Mouse (Mus musculus): Measurements from ENCODE around the gene Trpv1. TPM values are rescaled to one million over a fixed set of nuclear protein-coding genes. Genes with fewer than 3 reads are reported as not detected.

Gene Trpv1
- total RNA-seq (2021) = under 1 TPM; 0.31 to 0.52 TPM
- long read RNA-seq, experiment 1 = 0 reads
- long read RNA-seq, experiment 2, partial matches to known transcripts = 0 of 1 reads
- long read RNA-seq, experiment 2, other reads (novel, unspliced or antisense) = 1 of 1 reads

DNA sequence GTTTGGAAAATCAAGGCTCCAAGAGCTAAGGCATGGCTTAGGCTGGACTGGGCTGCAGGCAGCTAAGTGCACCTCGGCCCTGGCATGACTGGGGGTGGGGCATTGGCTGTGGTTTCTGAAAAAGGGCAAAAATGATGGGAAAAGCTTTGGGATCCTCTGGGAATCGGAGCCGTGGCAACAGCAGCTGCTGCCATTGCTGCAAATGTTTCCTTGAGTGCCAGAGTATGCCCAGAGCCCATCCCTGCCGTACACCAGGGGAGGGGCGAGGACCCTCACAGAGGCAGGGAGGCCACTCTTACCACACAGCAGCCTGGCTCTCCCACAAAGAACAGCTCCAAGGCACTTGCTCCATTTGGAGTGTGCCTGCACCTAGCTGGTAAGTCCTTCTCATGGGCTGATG is at the start of gene Trpv1:
Gene Trpv1, plus strand, starts transcription at position 301 of the 400 bp plus-strand sequence.
- no peak for DNase-seq (ENCODE audit: low spot score in 2 of 2)

DNA sequence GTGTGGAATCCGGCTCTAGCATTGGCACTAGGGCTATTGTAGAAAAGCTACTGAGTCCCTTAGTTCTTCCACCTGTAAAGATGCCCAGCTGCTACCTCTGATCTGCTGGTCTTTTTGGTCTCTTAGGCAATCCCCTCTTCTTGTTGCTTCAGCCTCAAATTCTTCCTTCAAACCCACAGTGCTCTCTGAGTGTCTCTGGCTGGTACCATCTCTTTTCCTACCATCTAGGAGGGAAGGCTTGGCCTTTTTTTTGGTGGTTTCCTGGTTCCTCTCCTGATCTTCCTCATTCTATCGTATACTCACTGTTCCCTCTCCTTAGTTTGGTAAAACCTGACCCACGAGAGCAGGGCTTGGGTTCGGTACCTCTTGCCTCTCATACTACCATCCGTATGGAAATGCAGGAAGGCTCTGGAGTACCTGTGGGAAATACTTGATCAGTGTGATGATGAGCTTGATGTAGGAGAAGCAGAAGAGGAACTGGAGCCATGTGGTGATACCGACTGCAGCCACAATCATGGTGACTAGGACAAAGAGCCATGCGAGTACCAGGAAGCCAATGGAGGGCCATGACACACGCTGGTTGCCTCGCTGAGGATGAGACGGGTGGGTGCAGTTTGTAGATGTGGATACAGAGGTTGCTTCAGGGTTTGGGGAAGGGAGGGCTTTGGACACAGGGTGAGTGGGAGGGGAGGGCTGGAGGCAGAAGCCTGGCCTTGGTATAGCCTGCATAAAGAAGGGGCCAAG is 48.0 kb upstream of the Trpv1 start:
- DNase-seq (ENCODE audit: low spot score in 2 of 2) = no peak

- DNase-seq (ENCODE audit: low spot score in 2 of 2) = no peak
These were observed 46.9 kb upstream of the Trpv1 start for GRCm38 (mm10) chr11:73187231-73187630.

DNA sequence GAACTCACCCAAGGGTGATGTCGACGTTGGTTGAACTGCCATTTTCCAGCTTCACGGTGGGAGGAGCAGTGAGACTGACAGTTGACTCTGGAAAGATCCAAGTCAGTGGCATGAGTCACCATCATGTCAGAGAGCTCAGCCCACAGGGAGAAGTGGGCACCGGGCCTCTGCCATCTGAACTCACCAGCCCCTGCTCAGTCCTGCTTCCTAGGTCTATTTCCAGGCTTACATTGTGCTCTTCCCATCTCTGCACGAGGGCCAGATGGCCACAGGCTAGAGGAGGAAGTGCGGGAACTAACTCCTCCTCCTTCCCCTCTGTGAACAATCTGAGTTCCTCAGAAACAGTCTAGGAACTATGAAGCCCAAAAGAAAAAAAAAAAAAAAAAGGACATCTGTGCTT is 41.0 kb upstream of the Trpv1 start:
- no peak for DNase-seq (ENCODE audit: low spot score in 2 of 2)

DNA sequence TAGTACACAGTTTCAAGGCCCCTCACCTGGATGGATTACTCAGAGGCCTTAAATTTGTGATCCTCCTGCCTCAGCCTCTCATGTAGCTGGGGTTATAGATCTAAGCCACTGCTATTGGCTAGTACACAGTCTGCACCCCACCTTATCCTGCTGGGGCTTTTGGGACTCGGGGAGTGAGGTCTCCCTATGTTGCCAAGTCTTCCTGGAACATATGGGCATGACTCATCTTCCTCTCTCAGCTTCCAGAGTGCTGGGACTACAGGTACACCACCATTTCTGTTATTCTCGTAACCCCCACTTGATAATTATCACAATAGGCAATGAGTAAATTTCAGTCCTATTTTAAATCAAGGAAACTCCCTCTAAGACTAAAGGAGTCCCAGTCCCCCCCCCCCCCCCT is 39.6 kb upstream of the Trpv1 start:
- DNase-seq (ENCODE audit: low spot score in 2 of 2) = no peak

DNA sequence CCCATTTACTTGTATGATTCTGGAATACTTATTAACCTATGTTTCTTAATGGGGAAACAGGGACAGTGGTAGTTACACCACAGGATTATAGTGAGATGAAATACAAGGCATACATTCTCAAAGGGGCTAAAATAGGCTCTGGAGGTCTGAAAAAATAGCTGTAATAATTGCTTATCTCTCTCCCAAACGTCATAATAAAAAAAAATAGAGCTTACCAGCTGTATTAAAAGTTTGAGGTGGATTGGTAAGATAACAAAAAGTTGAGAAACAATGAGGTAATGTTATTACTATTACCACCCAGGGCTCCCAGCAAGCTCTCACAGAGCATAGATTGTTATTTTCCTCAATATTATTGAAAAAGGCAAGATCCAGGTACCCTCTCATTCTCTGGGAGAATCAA is 35.9 kb upstream of the Trpv1 start:
- DNase-seq (ENCODE audit: low spot score in 2 of 2) = no peak

DNA sequence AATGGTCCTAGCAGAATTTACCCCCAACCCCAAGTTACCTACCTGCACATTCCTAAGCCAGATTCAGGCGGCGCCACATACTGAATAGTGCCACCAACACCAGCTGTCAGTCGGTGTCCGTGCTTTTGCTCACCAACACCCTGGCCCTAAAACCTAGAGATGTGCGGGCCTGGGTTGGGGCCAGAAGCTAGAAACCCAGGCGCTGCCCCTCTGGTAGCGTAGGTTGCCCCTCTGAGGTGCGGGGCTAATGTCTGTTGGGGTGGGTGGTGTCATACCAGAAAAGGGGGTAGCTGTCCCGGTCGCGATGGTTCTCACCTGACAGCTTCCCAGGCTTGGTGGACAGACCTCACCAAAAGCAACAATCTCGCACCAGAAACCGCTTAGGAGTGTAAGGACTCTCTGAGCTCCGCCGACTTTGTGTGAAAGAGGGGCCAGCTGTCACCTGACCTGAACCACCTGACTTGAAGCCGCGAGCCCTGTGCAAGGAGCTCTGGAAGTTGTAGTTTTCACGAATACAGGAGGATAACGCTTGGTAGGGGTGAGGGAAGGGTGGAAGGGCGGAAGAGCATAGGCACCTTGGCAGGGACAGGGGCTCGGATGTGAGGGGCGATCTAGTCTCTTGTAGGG is 35.4 kb upstream of the Trpv1 start, which contains the start of gene Ctns:
Gene Ctns, minus strand, starts transcription at position 440 of the 627 bp plus-strand sequence.
- DNase-seq (ENCODE audit: low spot score in 2 of 2) = peak in 1 of 2 experiments; percentile 79

GRCm38 (mm10) chr11:73199230-73199712 is 34.8 kb upstream of the Trpv1 start, which contains the start of gene Shpk:
Gene Shpk, plus strand, starts transcription at chr11:73199460.
- peak; percentile 83 to 94 for DNase-seq (ENCODE audit: low spot score in 2 of 2)

DNA sequence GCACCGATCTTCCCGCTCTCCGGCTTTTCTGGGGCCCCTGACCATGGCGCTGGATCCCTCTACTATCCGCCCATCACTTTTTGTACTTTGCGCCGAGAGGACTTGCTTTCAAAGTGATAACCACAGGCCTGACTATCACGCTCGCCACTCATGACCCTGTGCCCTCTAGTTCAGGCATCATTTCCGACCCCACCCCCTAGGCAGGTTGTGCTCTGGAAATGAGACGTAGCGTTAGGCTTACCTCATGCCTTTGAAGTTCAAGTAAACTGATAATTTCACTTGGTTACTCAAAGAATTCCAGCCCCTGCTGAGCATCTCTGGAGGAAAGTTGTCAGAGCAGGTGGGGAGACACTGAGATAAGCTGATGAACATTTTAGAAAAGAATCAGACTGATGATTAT is 34.2 kb upstream of the Trpv1 start:
- no peak for DNase-seq (ENCODE audit: low spot score in 2 of 2)

- no peak for DNase-seq (ENCODE audit: low spot score in 2 of 2)
These were observed 33.1 kb upstream of the Trpv1 start for GRCm38 (mm10) chr11:73201021-73201420.

- DNase-seq (ENCODE audit: low spot score in 2 of 2) = peak in 1 of 2 experiments; percentile 29
These were observed 32.5 kb upstream of the Trpv1 start for GRCm38 (mm10) chr11:73201597-73201996.

- DNase-seq (ENCODE audit: low spot score in 2 of 2) = no peak
These were observed 30.2 kb upstream of the Trpv1 start for GRCm38 (mm10) chr11:73203895-73204294.

DNA sequence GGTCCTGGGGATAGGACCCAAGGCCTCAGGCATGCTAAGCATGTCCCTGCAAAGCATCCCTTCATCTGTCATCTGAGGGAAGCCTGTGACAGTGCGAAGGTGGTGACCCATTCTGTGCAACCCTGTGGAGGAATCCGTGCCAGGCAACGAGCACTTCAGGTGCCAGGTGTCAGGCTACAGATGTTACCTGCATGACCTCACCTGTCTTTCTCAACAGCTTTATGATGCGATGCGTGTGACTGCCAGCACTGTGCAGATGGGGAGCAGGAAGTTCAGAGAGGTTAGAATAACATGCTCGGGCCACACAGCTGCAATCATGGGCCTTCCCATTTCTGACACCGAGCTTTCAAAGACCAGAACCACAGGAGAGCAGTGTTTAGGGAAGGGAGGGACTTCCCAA is 28.9 kb upstream of the Trpv1 start:
- no peak for DNase-seq (ENCODE audit: low spot score in 2 of 2)

DNA sequence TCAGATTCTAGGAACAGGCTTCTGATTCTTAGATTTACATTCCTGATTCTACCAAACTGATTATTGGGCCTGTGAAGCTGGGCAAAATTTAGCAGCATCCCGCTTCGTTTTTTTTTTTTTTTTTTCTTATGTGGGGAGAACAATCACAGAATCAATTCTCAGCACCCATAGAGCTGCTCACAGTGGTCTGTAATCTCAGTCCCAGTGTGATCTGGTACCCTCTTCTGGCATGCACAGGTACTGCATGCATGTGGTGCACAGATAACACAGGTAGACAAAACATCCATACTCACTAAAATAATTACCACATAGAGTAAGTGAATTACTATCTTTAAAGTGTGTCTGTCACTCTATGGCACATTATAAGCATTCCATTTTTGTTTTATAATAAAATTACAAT is 26.5 kb upstream of the Trpv1 start:
- no peak for DNase-seq (ENCODE audit: low spot score in 2 of 2)

GRCm38 (mm10) chr11:73213956-73214355 is 20.1 kb upstream of the Trpv1 start:
- DNase-seq (ENCODE audit: low spot score in 2 of 2) = no peak

DNA sequence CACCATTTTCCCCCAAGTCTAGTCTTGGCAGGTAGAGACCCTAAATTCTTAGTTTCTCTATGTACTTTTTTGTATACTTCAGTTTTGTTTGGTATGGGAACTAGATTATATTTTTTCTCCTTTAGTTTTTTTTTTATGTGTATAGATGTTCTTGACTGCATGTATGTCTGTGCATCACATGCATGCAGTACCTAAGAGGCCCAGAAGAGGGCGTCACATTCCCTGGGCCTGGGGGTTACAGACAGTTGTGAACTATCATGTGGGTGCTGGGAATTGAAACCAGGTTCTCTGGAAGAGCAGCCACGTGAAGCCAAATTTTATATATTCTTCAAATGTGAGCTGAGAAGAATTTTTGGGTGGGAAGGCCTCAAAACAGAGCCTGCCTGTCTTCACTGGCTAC is 14.4 kb upstream of the Trpv1 start:
- DNase-seq (ENCODE audit: low spot score in 2 of 2) = no peak

DNA sequence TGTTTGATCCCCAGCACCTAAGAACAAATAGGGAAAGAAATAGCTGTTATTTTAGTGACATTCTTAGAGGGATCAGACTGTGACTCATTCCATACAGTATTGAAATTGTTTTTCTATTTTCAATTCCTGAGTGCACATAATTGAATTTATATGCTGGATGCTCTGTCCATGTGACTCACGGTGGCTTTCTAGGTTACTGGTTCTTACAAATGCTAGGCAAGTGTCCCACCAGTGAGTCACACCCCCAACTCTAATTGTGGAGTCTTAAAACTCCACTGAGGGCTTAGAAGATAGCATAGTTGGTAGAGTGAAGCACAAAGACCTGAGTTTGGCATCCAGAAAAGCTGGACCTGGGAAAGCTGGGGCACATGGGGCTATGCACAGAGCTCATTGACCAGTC is 13.4 kb upstream of the Trpv1 start:
- DNase-seq (ENCODE audit: low spot score in 2 of 2) = no peak

- no peak for DNase-seq (ENCODE audit: low spot score in 2 of 2)
These were observed 11.2 kb upstream of the Trpv1 start for GRCm38 (mm10) chr11:73222846-73223245.

- DNase-seq (ENCODE audit: low spot score in 2 of 2) = no peak
These were observed 10.1 kb upstream of the Trpv1 start for GRCm38 (mm10) chr11:73223966-73224365.

DNA sequence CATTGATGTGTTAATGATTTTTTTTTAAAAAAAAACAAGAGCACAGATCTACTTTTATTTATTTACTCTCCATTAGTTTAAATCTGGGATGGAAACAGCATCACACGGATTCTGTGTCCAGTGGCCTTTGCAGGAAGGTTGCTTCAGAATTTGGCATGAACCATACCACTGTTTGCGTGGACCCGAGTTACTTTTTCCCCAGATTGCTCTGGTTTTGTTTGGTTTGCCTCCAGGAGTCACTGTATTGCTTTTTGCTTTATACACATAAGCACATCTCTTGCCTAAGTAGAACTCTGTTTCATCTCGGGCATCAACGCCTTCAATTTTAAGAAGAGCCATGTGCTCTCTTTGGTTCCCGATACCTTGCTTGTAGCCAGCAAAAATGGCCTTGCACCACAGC is 8.2 kb upstream of the Trpv1 start:
- DNase-seq (ENCODE audit: low spot score in 2 of 2) = no peak

DNA sequence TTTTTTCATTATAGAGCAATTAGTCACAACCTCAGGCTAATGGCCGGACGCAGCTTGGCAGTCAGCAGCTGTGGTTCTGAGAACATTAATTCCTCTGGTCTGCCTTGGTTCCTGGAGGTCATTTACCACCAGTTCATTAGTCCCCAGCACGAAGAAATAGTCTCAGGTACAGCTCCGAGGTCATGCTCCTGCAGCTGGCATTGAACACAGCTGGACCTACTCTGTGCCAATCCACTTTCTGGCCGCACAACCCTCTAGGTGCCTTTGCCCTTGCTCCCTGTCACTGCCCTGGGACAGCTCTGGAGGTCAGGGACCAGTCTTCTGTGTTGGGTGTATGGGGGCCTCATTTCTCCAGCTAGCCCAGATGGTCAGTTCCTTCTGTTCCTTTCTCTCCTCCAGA is 5.2 kb upstream of the Trpv1 start:
- DNase-seq (ENCODE audit: low spot score in 2 of 2) = no peak

- no peak for DNase-seq (ENCODE audit: low spot score in 2 of 2)
These were observed 4.0 kb upstream of the Trpv1 start for GRCm38 (mm10) chr11:73230081-73230480.

Data from gastrocnemius, postnatal 4 days (tissue).